Mouse (Mus musculus) spleen, postnatal 36 days (tissue): ENCODE measurements around the gene Tvp23b.

Experiments used
- DNase-seq, 2 experiments: peaks; one replicate each; pipeline ENCODE4 v3.0.0; 2022; ENCODE audit warnings: low spot score in 2 of 2, mixed read lengths in 1 of 2

The Tvp23b gene

GRCm38 (mm10) chr11:62901699-62902323, 22.6 kb downstream of the Tvp23b start:
- DNase-seq: peak; percentile 30 to 46

DNA sequence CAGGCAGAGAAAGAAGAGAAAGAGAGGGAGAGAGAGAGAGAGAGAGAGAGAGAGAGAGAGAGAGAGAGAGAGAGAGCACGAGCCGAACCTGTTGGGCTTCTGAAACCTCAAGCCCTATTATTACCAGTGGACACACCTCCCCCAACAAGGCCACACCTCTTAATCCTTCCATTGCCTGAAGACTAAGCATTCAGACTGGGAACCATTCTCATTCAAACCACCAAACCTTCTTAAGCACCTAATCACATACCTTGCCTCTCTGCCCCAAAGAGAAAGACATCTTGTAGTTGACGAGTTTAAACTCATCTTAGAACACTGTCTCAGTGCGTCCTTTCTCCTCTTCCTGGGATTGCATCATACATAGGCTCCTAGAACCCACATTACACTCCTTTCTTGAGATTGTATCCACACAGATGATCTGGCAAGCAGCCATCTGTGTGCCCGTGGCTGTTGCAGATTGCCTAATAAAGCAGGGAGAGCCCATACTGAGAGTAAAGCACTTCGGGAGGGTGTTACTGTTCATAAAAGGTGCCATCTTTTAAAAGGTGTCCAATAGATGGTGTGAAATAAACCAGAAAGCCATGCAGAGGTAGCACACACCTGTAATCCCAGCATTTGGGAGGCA, 24.7 kb downstream of the Tvp23b start:
- no peak for DNase-seq

- DNase-seq: peak; percentile 17 to 19
These were observed 30.6 kb downstream of the Tvp23b start for GRCm38 (mm10) chr11:62909720-62910306.

GRCm38 (mm10) chr11:62911362-62911761, 32.1 kb downstream of the Tvp23b start:
- DNase-seq: no peak

DNA sequence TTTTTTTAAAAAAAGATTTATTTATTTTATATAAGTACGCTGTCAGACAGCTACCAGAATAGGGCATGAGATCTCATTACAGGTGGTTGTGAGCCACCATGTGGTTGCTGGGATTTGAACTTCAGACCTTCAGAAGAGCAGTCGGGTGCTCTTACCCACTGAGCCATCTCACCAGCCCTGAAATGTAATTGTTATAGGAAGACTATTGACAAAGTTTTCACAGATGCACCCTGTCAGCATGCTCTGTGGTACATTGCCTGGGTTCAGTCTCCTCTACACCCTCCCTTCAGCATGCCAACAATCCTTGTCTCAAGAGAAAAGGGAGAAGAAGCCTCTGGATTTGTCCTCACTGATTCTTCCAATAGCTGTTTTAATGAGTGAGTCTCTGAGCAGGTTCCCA, 33.9 kb downstream of the Tvp23b start:
- no peak for DNase-seq

DNA sequence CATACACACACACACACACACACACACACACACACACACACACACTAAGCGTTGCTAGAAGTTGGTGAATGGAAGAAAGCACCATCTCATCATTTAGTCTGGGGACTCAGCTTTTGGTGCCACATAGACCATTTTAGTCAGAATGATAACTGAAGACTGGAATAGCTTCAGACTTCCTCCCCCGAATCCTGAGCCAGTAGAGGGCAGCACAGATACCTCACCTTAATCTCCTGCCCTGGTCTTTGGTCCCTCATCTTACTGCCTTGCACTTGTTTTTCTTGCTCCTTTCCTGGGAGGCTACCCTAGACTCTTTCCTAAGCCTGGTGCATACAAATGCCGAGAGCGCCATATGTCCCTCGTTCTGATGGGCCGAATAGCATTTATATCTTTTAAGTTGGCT, 35.3 kb downstream of the Tvp23b start:
- DNase-seq: no peak

DNA sequence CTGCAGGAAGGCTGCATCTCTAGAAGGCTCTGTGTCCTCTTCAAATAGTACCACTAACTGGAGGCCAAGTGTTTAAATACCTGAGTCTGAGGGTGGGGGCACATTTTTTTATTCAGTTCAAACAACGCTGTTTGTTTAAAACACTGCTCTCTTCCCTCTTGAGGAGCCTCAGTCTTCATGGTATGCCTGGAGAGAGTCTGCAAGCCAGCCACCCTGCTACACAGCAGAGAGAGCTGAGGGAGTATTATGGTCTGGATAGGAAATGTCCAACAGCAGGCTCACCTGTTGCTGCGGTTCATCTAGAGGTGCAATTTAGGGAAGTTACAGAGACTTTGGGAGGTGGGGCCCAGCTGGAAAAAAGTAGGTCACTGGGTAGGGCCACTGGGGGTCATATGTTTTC, 36.2 kb downstream of the Tvp23b start:
- DNase-seq: no peak

DNA sequence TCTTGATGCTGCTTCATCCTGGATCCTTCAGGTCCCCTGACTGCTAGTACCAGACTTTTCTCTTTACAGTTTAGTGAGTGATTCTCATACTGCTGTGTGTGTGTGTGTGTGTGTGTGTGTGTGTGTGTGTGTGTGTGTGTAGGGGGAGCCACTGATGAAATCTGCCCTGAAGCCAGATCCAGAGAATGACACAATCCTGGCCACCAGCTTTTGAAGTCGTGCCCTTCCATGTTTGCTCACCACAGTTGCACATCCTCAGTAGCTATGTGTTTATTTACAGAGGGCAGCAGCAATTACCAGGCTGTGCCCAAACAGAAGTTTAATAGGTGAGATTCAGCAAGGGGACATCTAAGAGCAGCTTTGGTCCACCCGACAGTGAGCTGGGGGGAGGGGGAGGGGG, 37.5 kb downstream of the Tvp23b start:
- no peak for DNase-seq

DNA sequence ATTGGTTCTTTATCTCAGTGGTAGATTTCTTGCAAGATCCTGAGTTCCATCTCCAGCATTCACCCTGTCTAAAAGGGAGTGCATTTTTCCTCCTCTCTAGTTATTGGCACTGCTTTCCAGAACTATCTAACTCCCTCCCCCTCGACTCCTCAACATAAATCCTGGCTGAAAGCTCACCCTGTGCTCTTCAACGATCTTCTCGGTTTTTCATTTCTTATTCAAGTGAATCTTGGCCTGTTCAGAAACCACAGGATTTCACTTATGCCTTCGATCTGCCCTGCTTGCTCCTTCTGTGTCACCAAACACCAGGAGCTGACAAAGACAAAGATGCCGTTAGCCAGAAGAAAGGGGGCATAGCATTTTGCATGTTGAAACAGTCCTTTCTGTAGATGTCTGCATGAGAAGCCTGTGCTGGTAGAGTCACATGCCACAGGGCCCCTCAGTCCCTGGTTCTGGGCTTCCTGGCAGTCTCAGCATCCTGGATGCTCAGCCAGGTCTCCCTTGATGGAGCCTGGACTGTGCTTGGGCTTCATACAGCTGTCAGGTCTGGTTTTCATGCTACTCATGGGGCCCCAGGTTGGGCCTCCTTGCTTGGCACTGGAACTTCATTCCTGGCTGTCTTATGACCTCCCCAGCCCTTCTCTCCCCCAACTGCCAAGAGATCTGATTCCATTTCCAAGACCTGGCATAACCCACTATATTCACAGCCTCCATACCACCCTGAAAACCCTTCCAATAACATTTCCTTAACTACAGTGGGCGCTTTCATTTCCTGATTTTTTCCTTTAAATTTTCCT, 40.9 kb downstream of the Tvp23b start:
- DNase-seq: no peak

DNA sequence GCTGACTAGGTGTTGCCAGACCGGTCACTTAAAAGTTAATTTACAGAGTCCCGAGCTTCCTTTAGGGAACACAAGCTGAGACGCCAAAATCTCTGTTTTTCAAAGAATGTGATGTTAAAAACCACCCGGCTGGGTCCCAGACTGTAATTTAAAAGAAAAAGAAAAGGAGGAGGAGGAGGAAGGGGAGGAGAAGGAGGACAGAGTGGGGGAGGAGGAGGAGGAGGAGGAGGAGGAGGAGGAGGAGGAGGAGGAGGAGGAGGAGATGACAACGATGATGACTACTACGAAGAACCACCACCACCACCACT, 41.4 kb downstream of the Tvp23b start:
- no peak for DNase-seq

DNA sequence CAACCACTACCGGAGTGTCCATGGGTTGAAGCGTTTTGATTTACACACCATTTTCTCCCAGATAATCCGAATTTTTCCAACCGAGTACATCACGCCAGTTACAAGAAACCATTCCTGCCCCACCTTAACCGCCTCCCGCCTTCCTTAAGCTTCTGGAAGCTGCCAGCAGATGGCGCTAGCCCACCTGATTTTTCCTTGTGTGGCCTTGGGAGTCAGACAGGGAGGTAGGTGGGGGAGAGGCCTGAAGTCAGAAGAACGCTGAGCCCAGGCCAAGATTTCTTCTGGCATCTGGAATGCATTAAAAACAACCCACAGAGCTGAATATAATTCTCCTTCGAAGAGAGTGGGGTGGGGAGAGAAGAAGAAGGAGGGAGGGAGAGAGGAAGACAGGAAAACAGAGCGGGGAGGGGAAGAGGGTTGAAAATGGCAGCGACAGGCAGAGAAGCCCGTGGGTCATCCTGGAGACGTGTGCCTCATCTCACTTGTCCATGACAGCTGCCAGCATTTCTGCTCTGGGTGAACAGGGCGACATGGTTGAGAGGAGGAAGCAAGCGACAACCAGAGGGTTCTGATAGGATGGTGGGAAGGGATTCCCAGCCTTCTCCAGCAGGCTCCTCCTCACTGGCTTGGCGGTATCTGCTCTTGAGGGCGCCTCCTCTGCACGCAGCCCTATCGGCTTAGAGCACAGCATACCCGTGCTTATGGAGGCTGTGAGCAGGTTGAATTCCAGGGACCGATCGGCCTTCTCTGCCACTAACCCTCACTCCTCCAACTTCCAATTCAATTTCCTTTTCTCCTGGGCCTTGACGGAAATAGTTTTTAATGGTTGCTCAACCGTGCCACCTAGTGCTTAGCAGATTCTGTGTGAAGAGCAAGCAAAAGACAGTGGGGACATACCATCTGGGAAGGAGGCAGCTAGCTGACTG, 42.1 kb downstream of the Tvp23b start:
- DNase-seq: peak; percentile 33 to 54

DNA sequence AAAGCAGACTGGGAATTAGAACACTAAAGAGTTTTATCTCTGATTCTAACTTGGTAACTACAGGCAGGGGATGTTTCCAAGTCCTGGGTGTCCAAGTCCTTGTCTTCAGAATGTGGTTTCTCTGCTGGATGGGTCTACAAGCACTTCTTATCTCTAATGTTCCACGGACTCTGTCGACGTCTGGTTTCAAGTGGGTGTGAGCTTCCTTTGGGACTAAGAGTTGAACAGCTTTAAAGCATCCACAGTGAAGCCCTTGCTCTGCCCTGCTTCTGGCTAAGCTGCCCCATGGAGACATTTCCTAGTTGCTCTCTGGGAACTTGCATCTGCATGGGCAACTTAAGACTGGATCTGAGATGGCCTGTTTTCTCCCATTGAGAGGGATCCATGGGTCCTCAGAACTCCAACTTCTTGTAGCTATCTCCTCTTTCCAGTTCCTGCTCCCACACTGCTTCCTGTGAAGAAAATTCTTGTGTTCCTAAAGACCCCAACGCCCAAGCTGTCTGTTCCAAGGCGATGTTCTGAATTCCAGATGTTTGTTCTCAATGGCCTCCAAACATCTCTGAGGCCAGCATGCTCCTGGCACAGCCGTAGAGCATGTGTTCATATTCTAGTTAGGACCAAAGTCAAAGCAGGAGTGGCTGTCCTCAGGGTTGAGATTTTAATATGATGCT, 45.0 kb downstream of the Tvp23b start:
- no peak for DNase-seq

DNA sequence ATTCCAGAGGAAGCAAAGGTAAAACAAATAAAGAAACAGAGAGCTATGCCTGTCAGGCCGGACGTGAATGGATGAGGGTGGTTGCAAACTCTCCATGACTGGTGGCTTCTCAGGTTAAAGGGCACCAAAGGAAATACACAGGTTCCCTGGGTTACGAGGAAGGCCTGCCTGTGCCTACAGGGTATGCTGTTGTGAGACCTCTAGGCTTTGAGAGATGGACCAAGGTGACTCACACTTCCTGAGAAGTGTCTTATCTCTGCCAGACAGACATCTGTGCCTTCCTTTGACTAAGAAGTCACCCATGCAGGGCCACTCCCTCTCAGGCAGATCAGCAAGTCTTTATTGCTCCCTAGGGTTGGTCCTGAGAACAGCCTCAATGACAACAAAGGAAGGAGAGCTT, 50.5 kb downstream of the Tvp23b start:
- no peak for DNase-seq

DNA sequence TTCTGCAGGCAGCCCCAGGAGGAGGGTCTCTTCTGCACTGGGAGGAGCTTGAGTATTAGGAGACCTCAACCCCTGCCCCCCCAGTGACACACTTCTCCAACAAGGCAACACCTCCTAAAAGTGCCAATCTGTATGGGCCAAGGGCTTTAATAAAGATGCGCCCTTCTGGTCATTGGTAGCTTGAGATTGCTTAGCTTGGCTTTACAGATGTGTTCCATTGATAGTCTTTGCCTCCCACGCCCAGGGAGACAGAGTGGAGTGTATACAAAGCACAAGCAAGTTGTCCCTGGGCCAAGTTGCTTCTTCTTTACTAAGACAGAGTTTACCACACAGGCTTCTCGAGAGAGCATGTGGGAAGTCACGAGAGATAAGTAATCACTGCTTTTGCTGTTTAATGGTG, 51.3 kb downstream of the Tvp23b start:
- DNase-seq: no peak

GRCm38 (mm10) chr11:62931141-62931540, 51.9 kb downstream of the Tvp23b start:
- DNase-seq: no peak

GRCm38 (mm10) chr11:62933099-62933498, 53.8 kb downstream of the Tvp23b start:
- DNase-seq: no peak

DNA sequence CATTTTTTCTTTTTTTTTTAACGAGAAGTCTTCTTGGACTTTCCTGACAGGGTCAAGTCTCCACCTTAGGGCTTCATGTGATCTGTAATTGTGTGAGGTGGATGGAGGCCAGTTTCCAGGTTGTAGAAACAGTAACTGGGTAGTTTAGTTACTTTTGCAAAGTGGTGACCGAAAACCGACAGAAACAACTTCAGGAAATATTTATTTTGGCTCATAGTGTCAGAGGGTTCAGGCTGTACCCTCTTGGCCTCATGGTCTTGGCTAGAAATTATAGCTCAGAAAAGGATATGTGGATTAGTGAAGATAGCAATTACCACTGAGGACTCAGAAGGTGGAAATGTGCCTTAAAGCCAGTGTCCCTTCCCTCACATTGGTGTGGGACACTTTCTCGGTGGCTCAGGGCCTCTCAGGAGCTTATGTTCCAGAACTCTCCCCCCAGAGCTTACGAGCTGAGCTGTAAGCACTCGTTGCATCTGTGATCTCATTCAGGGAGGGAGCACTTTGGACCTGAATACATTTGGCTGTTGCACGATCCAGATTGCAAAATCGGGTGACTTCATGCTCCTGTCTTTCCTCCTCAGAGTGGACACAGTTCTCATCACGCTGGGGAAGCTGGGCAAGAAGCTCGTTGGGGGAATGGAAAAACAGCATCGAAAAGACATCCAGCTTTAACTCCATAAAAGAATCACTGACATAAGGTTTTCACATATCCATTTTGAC, 55.7 kb downstream of the Tvp23b start:
- no peak for DNase-seq

- DNase-seq: no peak
These were observed 58.7 kb downstream of the Tvp23b start for GRCm38 (mm10) chr11:62937986-62938385.

DNA sequence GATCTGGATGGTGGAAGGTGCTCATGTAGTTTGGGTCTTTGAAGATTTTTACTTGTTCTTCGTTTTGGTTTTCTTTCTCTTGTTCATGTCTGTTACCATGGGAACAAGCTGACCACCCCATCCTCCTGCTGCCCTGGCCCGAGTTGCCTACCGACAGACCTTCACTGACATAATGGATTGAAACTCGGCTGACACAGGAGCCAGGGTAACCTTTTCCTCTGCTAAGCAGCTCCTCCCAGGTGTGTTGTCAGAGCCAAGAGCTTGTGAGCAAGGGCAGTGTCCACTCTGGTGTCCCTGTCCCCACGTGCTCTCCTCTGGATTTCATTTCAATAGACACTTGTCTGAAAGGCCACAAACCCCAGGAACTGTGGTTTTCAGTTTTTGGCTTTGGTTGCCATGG, 59.7 kb downstream of the Tvp23b start:
- no peak for DNase-seq

DNA sequence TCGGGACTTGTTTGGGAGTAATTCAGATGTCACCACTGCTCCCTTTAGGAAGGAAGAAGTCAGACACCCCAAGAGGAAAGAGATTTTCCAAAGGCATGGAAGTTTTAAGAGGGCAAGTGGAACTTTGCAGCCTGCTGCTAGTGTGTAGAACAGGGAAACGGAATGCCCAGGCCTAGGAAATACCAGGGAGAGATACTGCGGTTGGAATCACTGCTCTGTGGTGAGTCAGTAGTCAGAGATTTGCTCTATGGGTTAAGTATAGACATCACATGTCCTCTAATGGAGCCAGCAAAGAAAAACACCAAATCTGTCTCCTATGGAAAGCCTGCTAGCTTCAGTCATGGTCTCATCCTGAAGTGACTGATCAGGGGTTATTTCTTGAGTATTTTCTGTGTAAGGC, 60.9 kb downstream of the Tvp23b start:
- no peak for DNase-seq

GRCm38 (mm10) chr11:62943538-62943937, 64.3 kb downstream of the Tvp23b start:
- no peak for DNase-seq
